Mouse (Mus musculus) small intestine, adult 2 months (tissue): ENCODE data around the gene 9230102O04Rik.

ENCODE experiments used
- CTCF ChIP-seq: fragments of 200-500 bp; IDR thresholded peaks from 2 replicates; pipeline ENCODE4 v1.5.1; 2012; ENCODE audit warnings: low read depth, mild to moderate bottlenecking, control low read depth, inconsistent platforms, low read length, moderate library complexity, mixed read lengths; ENCODE audit not compliant: insufficient replicate concordance, insufficient read length; ENCODE audit errors: extremely low read depth
- POLR2A ChIP-seq: fragments of 200-500 bp; IDR thresholded peaks from 2 replicates; pipeline ENCODE4 v1.6.1; 2012; ENCODE audit warnings: low read depth, mild to moderate bottlenecking, control low read depth, inconsistent platforms, low read length, moderate library complexity

GRCm38 (mm10) chr2:9871141-9871716, 18.1 kb downstream of the 9230102O04Rik start:
- no peak for TF ChIP-seq CTCF
- TF ChIP-seq POLR2A, result no peak
